Mouse (Mus musculus): ENCODE results near the gene Hps4. TPM values are rescaled to one million over a fixed set of nuclear protein-coding genes. Genes with fewer than 3 reads are reported as not detected.
A peak's percentile ranks its signal among the peaks of the same experiment; 100 is the strongest.

The Hps4 gene
- total RNA-seq, 2 experiments from 2014 or later: 30.3 to 37.5 TPM

- H3K27ac ChIP-seq: peak overlapping the region; percentile 95
- H3K4me3 ChIP-seq: peak overlapping the region; percentile 91
- TF ChIP-seq CTCF (conservative IDR thresholded peaks at IDR 0.05): no peak
- DNase-seq (ENCODE audit: low spot score in 2 of 2): no peak
These were observed 16.4 kb upstream of the Hps4 start for GRCm38 (mm10) chr5:112326446-112327009.

- no peak overlapping the region for H3K4me3 ChIP-seq
- no peak overlapping the region for H3K27ac ChIP-seq
- no peak for DNase-seq (ENCODE audit: low spot score in 2 of 2)
- TF ChIP-seq CTCF (conservative IDR thresholded peaks at IDR 0.05): no peak
These were observed 15.0 kb upstream of the Hps4 start for GRCm38 (mm10) chr5:112327854-112328253.

GRCm38 (mm10) chr5:112329805-112330564 lies 12.9 kb upstream of the Hps4 start:
- Histone ChIP-seq H3K4me3 (no peak overlapping the region), H3K27ac (no peak overlapping the region)
- no peak for TF ChIP-seq CTCF (conservative IDR thresholded peaks at IDR 0.05)
- DNase-seq (ENCODE audit: low spot score in 2 of 2): no peak

- Histone ChIP-seq H3K4me3 (no peak overlapping the region), H3K27ac (no peak overlapping the region)
- DNase-seq (ENCODE audit: low spot score in 2 of 2): peak in 1 of 2 experiments; percentile 61
- TF ChIP-seq CTCF (conservative IDR thresholded peaks at IDR 0.05): peak; percentile 77
These were observed 7.4 kb upstream of the Hps4 start for GRCm38 (mm10) chr5:112335473-112335872.

GRCm38 (mm10) chr5:112337004-112337403 lies 5.9 kb upstream of the Hps4 start:
- no peak overlapping the region for H3K4me3 ChIP-seq
- no peak for DNase-seq (ENCODE audit: low spot score in 2 of 2)
- H3K27ac ChIP-seq: no peak overlapping the region
- no peak for TF ChIP-seq CTCF (conservative IDR thresholded peaks at IDR 0.05)

- peak; percentile 55 for TF ChIP-seq CTCF (conservative IDR thresholded peaks at IDR 0.05)
- no peak overlapping the region for H3K4me3 ChIP-seq
- H3K27ac ChIP-seq: no peak overlapping the region
- DNase-seq (ENCODE audit: low spot score in 2 of 2): no peak
These were observed 3.7 kb upstream of the Hps4 start for GRCm38 (mm10) chr5:112339215-112339614.

GRCm38 (mm10) chr5:112343205-112343595 lies 317 bp downstream of the Hps4 start:
- peak overlapping the region; percentile 96 for H3K27ac ChIP-seq
- TF ChIP-seq CTCF (conservative IDR thresholded peaks at IDR 0.05): no peak
- peak overlapping the region; percentile 80 for H3K4me3 ChIP-seq
- DNase-seq (ENCODE audit: low spot score in 2 of 2): no peak

GRCm38 (mm10) chr5:112344092-112344960 lies 1.4 kb downstream of the Hps4 start:
- peak; percentile 55 to 69 for DNase-seq (ENCODE audit: low spot score in 2 of 2)
- Histone ChIP-seq H3K4me3 (peak overlapping the region; percentile 80), H3K27ac (peak overlapping the region; percentile 96)
- TF ChIP-seq CTCF (conservative IDR thresholded peaks at IDR 0.05): no peak

- no peak for TF ChIP-seq CTCF (conservative IDR thresholded peaks at IDR 0.05)
- no peak for DNase-seq (ENCODE audit: low spot score in 2 of 2)
- peak overlapping the region; percentile 96; the same call in 1 of the 2 replicates for H3K27ac ChIP-seq
- H3K4me3 ChIP-seq: peak overlapping the region; percentile 38; the same call in 1 of the 2 replicates
These were observed 3.5 kb downstream of the Hps4 start for GRCm38 (mm10) chr5:112346211-112346965.

- no peak for DNase-seq (ENCODE audit: low spot score in 2 of 2)
- no peak for TF ChIP-seq CTCF (conservative IDR thresholded peaks at IDR 0.05)
- H3K27ac ChIP-seq: no peak overlapping the region
- H3K4me3 ChIP-seq: no peak overlapping the region
These were observed 6.3 kb downstream of the Hps4 start for GRCm38 (mm10) chr5:112349169-112349568.

- no peak for TF ChIP-seq CTCF (conservative IDR thresholded peaks at IDR 0.05)
These were observed 12.6 kb downstream of the Hps4 start for GRCm38 (mm10) chr5:112355493-112355892.

GRCm38 (mm10) chr5:112355910-112356309 lies 13.0 kb downstream of the Hps4 start, which contains the start of gene Gm6583:
Gene Gm6583, minus strand, starts transcription at chr5:112356033.
- Histone ChIP-seq H3K27ac (peak within 1 kb of the TSS; percentile 19; the same call in 1 of the 2 replicates), H3K4me3 (no peak within 1 kb of the TSS)
- TF ChIP-seq CTCF (conservative IDR thresholded peaks at IDR 0.05): no peak
- DNase-seq (ENCODE audit: low spot score in 2 of 2): no peak

More at GRCm38 (mm10) chr5:112355493-112355892, 12.6 kb downstream of the Hps4 start:
- Histone ChIP-seq H3K4me3 (no peak overlapping the region), H3K27ac (no peak overlapping the region)
- DNase-seq (ENCODE audit: low spot score in 2 of 2): no peak

All from layer of hippocampus, adult 2 months (tissue).